Mouse (Mus musculus): Measurements from ENCODE around the gene Wdr92. TPM values are rescaled to one million over a fixed set of nuclear protein-coding genes. Genes with fewer than 3 reads are reported as not detected.
"Not testable (repeated sequence)": the region's sequence is repeated elsewhere in the genome, so short reads cannot be mapped to it uniquely, and the experiment has no call there.

Wdr92 gene
- polyA plus RNA-seq, 1 experiment from 2014 or later = 27.2 TPM

DNA sequence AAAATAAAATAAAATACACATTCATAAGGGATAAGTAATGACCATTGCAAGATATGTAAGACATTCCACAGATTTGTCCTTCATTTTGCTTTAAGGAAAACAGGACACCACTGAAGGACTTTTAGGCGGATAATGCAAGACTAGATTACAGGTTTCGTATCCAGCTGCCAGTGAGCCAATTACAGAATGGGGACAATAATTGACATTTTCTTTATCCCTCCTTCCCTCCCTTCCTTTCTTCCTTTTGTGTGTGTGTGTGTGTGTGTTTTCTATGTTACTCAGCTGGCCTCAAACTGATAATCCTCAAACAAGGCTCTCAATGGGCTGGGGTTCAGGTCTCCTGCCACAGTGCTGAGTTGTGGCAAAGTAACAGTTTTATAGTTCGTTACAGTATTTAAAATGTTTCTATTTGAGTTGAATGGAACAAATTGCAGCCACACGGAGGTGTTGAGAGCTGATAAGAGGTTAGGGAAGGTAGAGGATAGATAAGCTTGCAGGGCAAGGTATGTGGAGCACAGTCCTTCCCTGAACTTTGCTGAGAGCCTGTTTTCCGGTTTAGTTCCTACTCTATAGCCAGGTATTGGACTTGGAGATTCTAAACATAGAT, 31.1 kb downstream of the Wdr92 start:
- Histone ChIP-seq H3K36me3 (no peaks in the 10 kb centered on the region), H3K27me3 (replicated peaks) (no peaks in the 10 kb centered on the region), H3K4me1 (replicated peaks) (peaks cover 14% of the 10 kb centered on the region), H3K9me3 (no peaks in the 10 kb centered on the region), H3K9ac (no peak overlapping the region), H3K4me2 (replicated peaks) (peak overlapping the region; percentile 59), H3K4me3 (replicated peaks) (peak overlapping the region; percentile 98; the same call in 1 of the 2 replicates), H3K27ac (no peak overlapping the region)
- ATAC-seq = no peak
- 64% methylated on average over 5 of the region's 5 CpGs for WGBS

DNA sequence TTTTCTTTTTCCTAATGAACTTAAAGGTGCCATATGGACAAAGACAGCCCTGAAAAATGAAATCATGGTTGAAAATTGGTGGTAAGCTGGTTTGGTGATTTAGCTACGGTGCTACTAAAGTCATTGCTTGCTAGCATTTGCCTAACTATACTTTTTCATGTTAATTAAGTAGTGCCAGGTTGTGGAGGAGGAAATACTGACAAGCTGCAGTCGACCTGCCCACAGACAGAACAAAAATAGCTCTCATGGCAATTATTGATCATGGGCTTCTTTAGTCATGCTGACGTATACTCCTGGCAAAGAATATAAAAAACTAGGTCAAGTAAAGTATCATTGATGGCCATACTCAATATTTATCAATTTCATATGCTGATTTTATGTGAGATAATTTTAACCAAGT, 33.6 kb downstream of the Wdr92 start:
- H3K9me3 ChIP-seq = no peaks in the 10 kb centered on the region
- no peak overlapping the region for H3K4me2 ChIP-seq (replicated peaks)
- no peak overlapping the region for H3K9ac ChIP-seq
- ATAC-seq = no peak
- H3K4me1 ChIP-seq (replicated peaks) = peaks cover 11% of the 10 kb centered on the region
- H3K27me3 ChIP-seq (replicated peaks) = no peaks in the 10 kb centered on the region
- 86% methylated on average over 3 of the region's 3 CpGs for WGBS
- no peak overlapping the region for H3K27ac ChIP-seq
- no peak overlapping the region for H3K4me3 ChIP-seq (replicated peaks)
- no peaks in the 10 kb centered on the region for H3K36me3 ChIP-seq

DNA sequence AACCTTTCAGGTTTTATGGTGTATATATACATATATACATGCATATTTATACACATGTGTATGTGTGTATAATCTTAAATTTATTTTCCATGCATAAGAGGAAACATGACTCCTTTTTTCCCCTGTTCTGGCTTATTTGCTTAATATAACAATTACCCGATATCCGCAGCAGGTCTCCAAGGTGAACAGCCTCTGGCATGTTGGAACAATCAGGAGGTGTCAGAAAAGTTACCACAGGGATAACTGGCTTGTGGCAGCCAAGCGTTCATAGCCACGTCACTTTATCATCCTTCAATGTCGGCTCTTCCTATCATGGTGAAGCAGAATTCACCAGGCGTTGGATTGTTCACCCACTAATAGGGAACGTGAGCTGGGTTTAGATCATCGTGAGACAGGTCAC, 39.2 kb downstream of the Wdr92 start:
- Histone ChIP-seq H3K27ac (no peak overlapping the region), H3K4me1 (replicated peaks) (no peaks in the 10 kb centered on the region), H3K9ac (no peak overlapping the region), H3K4me2 (replicated peaks) (no peak overlapping the region), H3K4me3 (replicated peaks) (no peak overlapping the region), H3K27me3 (replicated peaks) (no peaks in the 10 kb centered on the region), H3K36me3 (0 out of 2 replicates have a peak, but pooled peaks cover 6% of the 10 kb centered on the region), H3K9me3 (no peaks in the 10 kb centered on the region)
- 92% methylated on average over 8 of the region's 8 CpGs for whole genome bisulfite sequencing
- ATAC-seq = no peak

DNA sequence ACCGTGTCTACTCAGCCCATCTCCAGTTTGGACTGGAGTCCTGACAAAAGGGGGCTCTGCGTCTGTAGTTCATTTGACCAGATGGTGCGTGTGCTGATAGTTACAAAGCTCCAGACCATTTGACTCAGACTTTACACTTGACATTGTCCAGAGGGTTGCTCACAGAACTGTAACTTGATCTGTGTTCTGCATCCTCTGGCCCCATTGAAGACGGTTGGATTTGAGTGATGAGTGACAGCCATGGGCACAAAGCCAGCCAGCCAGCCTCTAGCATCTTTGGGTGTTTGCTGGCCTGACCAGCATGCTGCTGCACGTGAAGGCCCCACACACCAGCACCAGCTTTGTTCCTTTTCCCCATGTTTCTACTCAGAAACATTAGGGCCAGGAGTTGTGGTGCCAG, 50.9 kb downstream of the Wdr92 start:
- Histone ChIP-seq H3K27me3 (replicated peaks) (no peaks in the 10 kb centered on the region), H3K9ac (no peak overlapping the region), H3K4me1 (replicated peaks) (no peaks in the 10 kb centered on the region), H3K4me3 (replicated peaks) (no peak overlapping the region), H3K27ac (no peak overlapping the region), H3K4me2 (replicated peaks) (no peak overlapping the region), H3K9me3 (no peaks in the 10 kb centered on the region), H3K36me3 (peaks cover 7% of the 10 kb centered on the region; the same call in 1 of the 2 replicates)
- no peak for ATAC-seq
- WGBS = 66% methylated on average over 5 of the region's 5 CpGs

DNA sequence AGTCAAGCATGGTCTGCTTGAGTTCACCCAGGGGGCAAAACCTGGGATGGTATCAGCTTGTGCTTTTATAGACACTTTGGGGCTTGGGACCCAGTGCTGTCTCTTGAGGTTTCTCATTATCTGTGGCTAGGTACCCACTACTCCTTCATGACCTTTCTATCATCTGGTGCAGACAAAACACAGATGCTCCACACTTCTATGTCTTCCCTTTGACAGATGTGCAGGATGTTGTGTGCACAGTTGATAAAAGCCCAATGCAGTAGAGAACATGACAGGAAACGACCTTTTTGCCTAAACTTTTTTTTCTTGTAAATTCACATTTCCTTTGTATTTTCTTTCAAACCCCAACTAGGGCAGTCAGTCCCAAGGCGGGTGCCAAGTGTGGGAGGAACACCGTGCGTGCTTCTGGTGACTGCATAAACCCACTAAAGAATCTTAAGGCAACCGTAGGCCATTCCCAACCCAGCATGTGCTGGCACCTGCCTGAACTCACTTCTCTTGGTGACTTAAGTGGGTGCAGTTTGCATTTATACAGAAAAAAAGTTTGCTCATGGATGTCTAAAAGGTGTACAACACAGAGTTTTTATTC, 54.6 kb downstream of the Wdr92 start:
- Histone ChIP-seq H3K4me3 (replicated peaks) (no peak overlapping the region), H3K36me3 (peaks cover 4% of the 10 kb centered on the region; the same call in 1 of the 2 replicates), H3K27ac (no peak overlapping the region), H3K9ac (no peak overlapping the region), H3K27me3 (replicated peaks) (no peaks in the 10 kb centered on the region), H3K9me3 (no peaks in the 10 kb centered on the region), H3K4me2 (replicated peaks) (no peak overlapping the region), H3K4me1 (replicated peaks) (no peaks in the 10 kb centered on the region)
- no peak for ATAC-seq
- WGBS = 81% methylated on average over 5 of the region's 5 CpGs

DNA sequence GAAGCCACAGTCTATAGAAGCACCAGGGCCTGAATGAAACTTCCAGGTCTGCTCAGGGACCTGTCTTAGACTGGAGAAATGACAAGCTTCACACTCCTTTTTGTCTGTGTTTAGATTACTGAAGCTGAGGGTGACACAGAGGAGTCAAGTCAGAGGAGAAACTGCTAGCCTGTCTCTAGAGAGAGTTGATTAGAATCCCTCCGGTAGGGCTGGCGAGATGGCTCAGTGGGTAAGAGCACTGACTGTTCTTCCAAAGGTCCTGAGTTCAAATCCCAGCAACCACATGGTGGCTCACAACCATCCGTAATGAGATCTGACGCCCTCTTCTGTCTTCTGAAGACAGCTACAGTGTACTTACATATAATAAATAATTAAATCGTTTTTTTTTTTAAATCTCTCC, 56.7 kb downstream of the Wdr92 start:
- not testable (repeated sequence) for ATAC-seq; H3K27me3 ChIP-seq (replicated peaks); H3K4me2 ChIP-seq (replicated peaks); H3K4me1 ChIP-seq (replicated peaks); H3K9ac ChIP-seq; H3K36me3 ChIP-seq; H3K4me3 ChIP-seq (replicated peaks); H3K27ac ChIP-seq; H3K9me3 ChIP-seq
- WGBS = 90% methylated on average over 5 of the region's 5 CpGs

DNA sequence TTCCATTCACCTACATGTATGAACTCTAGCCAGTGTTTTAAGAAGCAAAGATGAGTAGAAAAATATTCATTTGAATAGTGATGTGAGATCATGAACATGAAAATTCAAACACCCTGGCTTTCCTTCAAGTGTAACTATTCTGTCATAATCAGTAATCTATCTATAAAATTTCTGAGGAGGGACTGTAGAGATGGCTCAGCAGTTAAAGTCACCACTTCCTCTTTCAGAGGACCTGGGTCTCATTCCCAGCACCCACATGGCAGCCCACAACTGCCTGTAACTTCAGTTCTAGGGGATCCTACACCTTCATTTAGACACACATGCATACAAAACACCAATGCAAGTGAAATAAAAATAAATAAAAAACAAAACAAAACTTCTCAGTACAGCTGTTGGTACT, 66.8 kb downstream of the Wdr92 start:
- H3K4me2 ChIP-seq (replicated peaks) = no peak overlapping the region
- ATAC-seq = no peak

DNA sequence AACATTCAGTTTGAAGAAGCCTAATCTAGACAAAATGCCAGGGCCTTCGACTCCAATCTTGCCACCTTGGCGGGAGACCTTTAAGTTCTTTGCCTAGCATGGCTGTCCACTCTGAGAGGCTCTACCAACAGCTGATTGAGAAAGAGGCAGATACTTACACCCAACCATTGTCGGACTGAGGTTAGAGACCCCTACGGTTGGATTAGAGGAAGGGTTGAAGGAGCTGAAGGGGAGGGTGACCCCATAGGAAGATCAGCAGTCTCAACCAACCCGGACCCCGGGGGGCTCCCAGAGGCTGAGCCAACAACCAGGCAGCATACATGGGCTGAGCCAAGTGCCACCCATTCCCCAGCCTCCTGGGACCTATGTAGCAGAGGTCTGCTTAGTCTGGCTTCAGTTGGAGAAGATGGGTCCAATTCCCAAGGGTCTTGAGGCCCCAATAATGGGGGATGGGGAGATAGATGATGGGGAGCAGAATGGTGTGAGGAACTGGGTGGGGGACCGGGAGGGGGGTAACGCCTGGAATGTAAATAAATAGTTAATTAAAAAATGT, 75.0 kb downstream of the Wdr92 start:
- Histone ChIP-seq H3K36me3 (no peaks in the 10 kb centered on the region), H3K27me3 (replicated peaks) (no peaks in the 10 kb centered on the region), H3K27ac (no peak overlapping the region), H3K4me3 (replicated peaks) (peak overlapping the region; percentile 69), H3K9me3 (no peaks in the 10 kb centered on the region), H3K9ac (no peak overlapping the region), H3K4me2 (replicated peaks) (peak overlapping the region; percentile 60), H3K4me1 (replicated peaks) (peaks cover 7% of the 10 kb centered on the region; the same call in 1 of the 2 replicates)
- peak; percentile 60 for ATAC-seq
- 59% methylated on average over 8 of the region's 8 CpGs for WGBS

More for the DNA sequence above, 66.8 kb downstream of the Wdr92 start:
- H3K4me3 ChIP-seq (replicated peaks) = no peak overlapping the region
- H3K9me3 ChIP-seq = no peaks in the 10 kb centered on the region
- H3K4me1 ChIP-seq (replicated peaks) = no peaks in the 10 kb centered on the region
- no peak overlapping the region for H3K9ac ChIP-seq
- H3K27me3 ChIP-seq (replicated peaks) = no peaks in the 10 kb centered on the region
- no peak overlapping the region for H3K27ac ChIP-seq
- no peaks in the 10 kb centered on the region for H3K36me3 ChIP-seq

DNA sequence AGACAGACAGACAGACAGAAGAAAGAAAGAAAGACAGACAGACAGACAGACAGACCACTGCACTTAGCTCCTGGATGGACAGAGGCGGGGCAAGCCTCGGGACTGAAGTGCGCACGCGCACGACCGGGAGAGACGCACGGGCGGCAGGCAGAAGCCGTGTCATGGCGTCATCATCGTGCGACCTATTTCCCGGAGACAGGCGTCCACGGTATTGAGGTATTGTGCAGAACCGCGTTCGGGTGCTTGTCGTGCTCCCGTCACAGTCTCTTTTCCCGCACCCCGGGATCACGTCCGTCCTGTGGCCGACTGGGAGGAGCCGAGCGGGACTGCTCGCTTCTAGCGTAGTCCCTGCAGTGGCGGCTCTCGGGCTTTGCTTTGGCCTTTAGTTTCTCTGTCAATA, 75.5 kb downstream of the Wdr92 start, which contains the start of gene C1d:
Gene C1d, plus strand, starts transcription at position 137 of the 400 bp plus-strand sequence.
- H3K9ac ChIP-seq = peak within 1 kb of the TSS; percentile 69
- H3K4me2 ChIP-seq (replicated peaks) = peak within 1 kb of the TSS; percentile 60
- no peaks in the 10 kb centered on the region for H3K27me3 ChIP-seq (replicated peaks)
- no peaks in the 10 kb centered on the region for H3K9me3 ChIP-seq
- H3K4me3 ChIP-seq (replicated peaks) = peak within 1 kb of the TSS; percentile 69
- no peaks in the 10 kb centered on the region for H3K36me3 ChIP-seq
- under 1% methylated on average over 33 of the region's 33 CpGs for WGBS
- ATAC-seq = peak; percentile 95
- peaks cover 7% of the 10 kb centered on the region; the same call in 1 of the 2 replicates for H3K4me1 ChIP-seq (replicated peaks)
- H3K27ac ChIP-seq = peak within 1 kb of the TSS; percentile 81

DNA sequence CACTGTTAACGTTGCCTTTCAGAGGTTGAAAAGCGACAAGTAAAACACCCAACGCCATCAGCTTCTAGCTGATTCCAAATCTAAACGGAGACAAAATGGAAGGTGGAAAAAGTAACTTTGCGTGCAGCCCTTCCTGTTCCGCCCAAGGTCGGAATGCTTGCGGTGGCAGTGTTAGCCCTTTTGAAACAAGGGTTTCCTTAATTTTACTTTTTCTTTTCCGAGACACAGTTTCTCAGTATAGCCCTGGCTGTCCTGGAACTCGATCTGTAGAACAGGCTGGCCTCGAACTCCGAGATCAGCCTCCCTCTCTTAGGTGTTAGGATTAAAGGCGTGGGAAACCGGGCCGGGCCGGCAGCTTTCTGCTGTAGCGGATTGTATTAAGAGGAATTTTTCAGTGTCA, 76.0 kb downstream of the Wdr92 start:
- under 1% methylated on average over 17 of the region's 17 CpGs for WGBS
- no peaks in the 10 kb centered on the region for H3K9me3 ChIP-seq
- H3K9ac ChIP-seq = peak overlapping the region; percentile 69
- H3K4me1 ChIP-seq (replicated peaks) = peaks cover 7% of the 10 kb centered on the region; the same call in 1 of the 2 replicates
- peak overlapping the region; percentile 69 for H3K4me3 ChIP-seq (replicated peaks)
- peak overlapping the region; percentile 60 for H3K4me2 ChIP-seq (replicated peaks)
- H3K36me3 ChIP-seq = no peaks in the 10 kb centered on the region
- no peaks in the 10 kb centered on the region for H3K27me3 ChIP-seq (replicated peaks)
- ATAC-seq = peak; percentile 52
- peak overlapping the region; percentile 81 for H3K27ac ChIP-seq

DNA sequence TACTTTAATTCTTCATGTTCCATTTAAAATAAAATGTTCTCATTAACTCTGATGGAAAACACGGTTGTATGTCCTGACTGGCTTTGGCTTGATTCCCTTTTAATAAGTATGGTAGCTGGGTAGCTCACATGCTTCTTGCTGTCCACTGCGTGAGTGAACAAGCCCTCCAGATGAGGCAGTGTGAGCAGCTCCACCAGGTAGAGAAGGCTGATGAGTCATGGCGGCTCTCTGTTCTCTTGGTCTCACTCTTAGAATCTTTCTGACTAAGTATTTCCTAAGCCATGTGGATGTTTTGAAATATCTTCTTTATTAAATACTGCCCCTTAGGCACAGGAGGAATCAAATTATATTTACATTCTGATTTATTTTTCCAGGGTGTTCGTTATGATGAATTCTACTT, 85.3 kb downstream of the Wdr92 start:
- 88% methylated on average over 4 of the region's 4 CpGs for WGBS
- Histone ChIP-seq H3K27ac (no peak overlapping the region), H3K9me3 (no peaks in the 10 kb centered on the region), H3K4me3 (replicated peaks) (no peak overlapping the region), H3K4me1 (replicated peaks) (no peaks in the 10 kb centered on the region), H3K36me3 (peaks cover 2% of the 10 kb centered on the region; the same call in 1 of the 2 replicates), H3K4me2 (replicated peaks) (no peak overlapping the region), H3K9ac (no peak overlapping the region), H3K27me3 (replicated peaks) (no peaks in the 10 kb centered on the region)
- ATAC-seq = no peak

DNA sequence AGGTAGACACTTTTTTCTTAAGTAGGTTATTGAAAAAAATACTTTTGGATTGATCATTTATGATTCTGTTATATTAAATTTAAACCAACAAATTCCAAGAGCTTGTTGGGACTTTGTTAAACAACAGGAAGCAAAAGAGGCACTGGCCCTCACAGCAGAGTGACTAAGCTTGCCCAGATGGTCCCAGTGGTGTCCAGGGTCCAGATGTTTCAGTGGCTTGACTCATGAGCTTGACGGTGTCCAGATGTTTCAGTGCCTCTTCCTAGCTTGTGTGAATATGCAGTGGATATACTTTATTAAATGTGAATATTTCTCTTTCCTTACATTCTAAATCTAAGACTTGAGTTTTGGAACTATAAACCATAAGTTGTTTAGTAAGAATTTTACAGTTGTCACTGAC, 86.9 kb downstream of the Wdr92 start:
- H3K4me2 ChIP-seq (replicated peaks) = no peak overlapping the region
- ATAC-seq = no peak
- H3K4me3 ChIP-seq (replicated peaks) = no peak overlapping the region
- H3K36me3 ChIP-seq = peaks cover 2% of the 10 kb centered on the region; the same call in 1 of the 2 replicates
- no peak overlapping the region for H3K9ac ChIP-seq
- no peak overlapping the region for H3K27ac ChIP-seq
- no peaks in the 10 kb centered on the region for H3K27me3 ChIP-seq (replicated peaks)
- H3K4me1 ChIP-seq (replicated peaks) = no peaks in the 10 kb centered on the region
- 68% methylated on average over 1 of the region's 1 CpGs for WGBS
- H3K9me3 ChIP-seq = no peaks in the 10 kb centered on the region

DNA sequence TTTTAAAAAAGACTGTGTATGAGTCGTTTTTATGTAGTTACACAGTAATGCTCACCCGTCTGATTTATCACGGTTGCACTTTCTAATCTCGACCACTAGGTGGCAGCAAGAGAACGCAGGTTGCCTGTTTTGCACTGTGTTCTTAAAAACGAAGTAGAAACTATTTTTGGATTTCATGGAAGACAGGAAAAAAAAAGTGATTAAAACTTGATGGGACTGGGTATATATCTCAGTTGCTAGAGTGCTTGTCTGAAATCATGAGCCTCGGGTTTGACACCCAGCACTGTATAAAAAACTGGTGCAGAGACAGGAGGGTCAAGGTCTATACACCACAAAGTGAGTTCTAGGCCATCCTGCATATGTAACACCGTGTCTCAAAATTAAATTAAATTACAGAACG, 98.1 kb downstream of the Wdr92 start:
- 14% methylated on average over 9 of the region's 9 CpGs for WGBS
- Histone ChIP-seq H3K27ac (no peak overlapping the region), H3K36me3 (no peaks in the 10 kb centered on the region), H3K4me3 (replicated peaks) (no peak overlapping the region), H3K4me2 (replicated peaks) (no peak overlapping the region), H3K4me1 (replicated peaks) (no peaks in the 10 kb centered on the region), H3K27me3 (replicated peaks) (no peaks in the 10 kb centered on the region), H3K9ac (no peak overlapping the region), H3K9me3 (no peaks in the 10 kb centered on the region)
- ATAC-seq = peak; percentile 70

All from intestine, embryonic 15.5 days (tissue).